Mouse (Mus musculus) stomach, embryonic 15.5 days (tissue): ENCODE data around the gene Mpv17l2. TPM values are rescaled to one million over a fixed set of nuclear protein-coding genes. Genes with fewer than 3 reads are reported as not detected.

ENCODE experiments used
- ATAC-seq: fragments of 200-750 bp; cut with Nextera tagmentation; 2 replicates; pipeline ENCODE4 v1.8.0; 2017; ENCODE audit warnings: low read depth, moderate number of reproducible peaks, moderate TSS enrichment; ENCODE audit not compliant: insufficient read depth, low FRiP score
- H3K27ac ChIP-seq: fragments of 300-500 bp; sonication (generic); 2 replicates; pipeline ENCODE4 v1.5.1; 2015; ENCODE audit warnings: mild to moderate bottlenecking, inconsistent platforms
- H3K27me3 ChIP-seq: fragments of 300-500 bp; sonication (generic); replicated peaks from 2 replicates; pipeline ENCODE4 v1.6.1; 2015; ENCODE audit warnings: inconsistent platforms
- H3K36me3 ChIP-seq: fragments of 300-500 bp; sonication (generic); 2 replicates; pipeline ENCODE4 v1.6.1; 2015; ENCODE audit warnings: inconsistent platforms
- H3K4me1 ChIP-seq: fragments of 300-500 bp; sonication (generic); 2 replicates; pipeline ENCODE4 v1.6.1; 2015; ENCODE audit warnings: inconsistent platforms
- H3K4me2 ChIP-seq: fragments of 300-500 bp; sonication (generic); 2 replicates; pipeline ENCODE4 v1.6.1; 2015; ENCODE audit warnings: mild to moderate bottlenecking, inconsistent platforms
- H3K4me3 ChIP-seq: fragments of 300-500 bp; sonication (generic); replicated peaks from 2 replicates; pipeline ENCODE4 v1.5.1; 2015; ENCODE audit warnings: inconsistent platforms
- H3K9ac ChIP-seq: fragments of 300-500 bp; sonication (generic); 2 replicates; pipeline ENCODE4 v1.6.1; 2015; ENCODE audit warnings: inconsistent platforms
- H3K9me3 ChIP-seq: fragments of 300-500 bp; sonication (generic); 2 replicates; pipeline ENCODE4 v1.6.1; 2016; ENCODE audit warnings: inconsistent platforms
- WGBS: fragments of 180-500 bp; shearing (Covaris S2); methylation state at CpG from one replicate; pipeline ENCODE4 v1.1.7; 2015; 5-methylcytosine and 5-hydroxymethylcytosine counted together
- polyA plus RNA-seq: library from polyadenylated mRNA; unstranded; fragments of >200 nt; fragmentation: Nextera tagmentation; extraction: Ambion mirVana; gene quantifications from 2 replicates; pipeline ENCODE4 v1.2.1, GENCODE M21; 2015

The Mpv17l2 gene
- polyA plus RNA-seq, 1 experiment from 2014 or later, result 44.4 TPM

- no peak overlapping the region for H3K9ac ChIP-seq
- H3K4me3 ChIP-seq, result no peak overlapping the region
- no peaks in the 10 kb centered on the region for H3K9me3 ChIP-seq
- H3K27ac ChIP-seq, result no peak overlapping the region
- WGBS, result 36% methylated on average over 30 of the region's 30 CpGs
- H3K27me3 ChIP-seq, result no peaks in the 10 kb centered on the region
- peak overlapping the region; percentile 5; the same call in 1 of the 2 replicates for H3K4me2 ChIP-seq
- ATAC-seq, result 0 out of 2 replicates have a peak, but pooled peaks have one; percentile 14
- peaks cover 46% of the 10 kb centered on the region for H3K36me3 ChIP-seq
- peaks cover 26% of the 10 kb centered on the region for H3K4me1 ChIP-seq
Measured at GRCm38 (mm10) chr8:70787941-70788667, 27.4 kb upstream of the Mpv17l2 start.

DNA sequence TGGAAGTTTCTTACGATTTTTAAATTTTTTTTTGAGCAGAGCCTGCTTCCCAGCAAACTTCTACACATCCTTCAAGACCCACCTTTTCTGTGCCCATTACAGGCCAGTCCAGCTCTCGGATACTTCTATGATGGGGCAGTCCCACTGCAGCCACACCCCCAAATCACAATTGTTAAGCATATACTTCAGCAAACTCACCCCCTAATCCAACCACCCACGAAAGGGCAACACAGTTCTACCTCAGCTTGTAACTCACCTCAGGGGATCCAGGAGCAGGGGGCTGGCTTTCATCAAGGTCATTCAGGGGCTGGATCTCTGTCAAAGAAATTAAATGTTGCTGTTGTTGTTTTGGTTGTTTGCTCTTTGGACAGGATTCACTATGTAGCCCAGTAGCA is 26.3 kb upstream of the Mpv17l2 start:
- peaks cover 20% of the 10 kb centered on the region for H3K4me1 ChIP-seq
- no peak overlapping the region for H3K9ac ChIP-seq
- no peaks in the 10 kb centered on the region for H3K9me3 ChIP-seq
- no peak overlapping the region for H3K4me2 ChIP-seq
- 88% methylated on average over 3 of the region's 3 CpGs for WGBS
- H3K36me3 ChIP-seq, result peaks cover 49% of the 10 kb centered on the region
- no peaks in the 10 kb centered on the region for H3K27me3 ChIP-seq
- no peak overlapping the region for H3K4me3 ChIP-seq
- H3K27ac ChIP-seq, result no peak overlapping the region
- ATAC-seq, result no peak

DNA sequence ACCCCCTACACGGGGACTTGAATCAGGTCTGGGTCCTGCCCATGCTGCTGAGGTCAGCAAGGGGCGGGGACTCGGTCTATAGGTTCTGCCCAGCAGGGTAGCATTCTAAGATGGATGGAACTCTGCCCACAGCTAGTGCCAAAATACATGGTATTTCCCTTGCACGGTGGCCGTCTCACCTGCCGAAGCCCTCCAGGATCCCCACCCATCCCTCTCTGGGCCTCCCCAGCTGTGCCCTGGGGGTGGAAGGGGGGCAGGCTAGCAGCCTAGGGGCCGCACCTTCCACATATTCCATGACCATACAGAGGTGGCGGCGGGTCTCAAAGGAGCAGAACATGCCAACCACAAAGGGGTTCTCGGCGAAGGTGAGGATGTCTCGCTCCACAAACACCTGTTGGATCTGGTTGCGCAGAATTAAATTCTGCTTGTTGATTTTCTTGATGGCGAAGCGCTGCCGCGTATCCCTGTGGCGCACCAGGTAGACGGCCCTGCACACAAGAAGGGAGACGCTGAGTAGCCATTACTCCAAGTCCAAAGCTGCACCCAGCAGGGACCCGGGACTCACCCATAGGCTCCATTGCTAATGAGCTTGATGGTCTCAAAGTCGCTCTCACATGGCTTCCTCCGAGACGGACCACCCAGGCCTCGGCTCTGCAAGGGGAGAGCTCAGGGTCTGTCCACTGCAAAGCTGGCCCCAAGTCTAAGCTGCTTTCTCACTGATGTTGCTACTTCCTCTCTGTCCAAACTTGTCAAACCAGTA is 25.7 kb upstream of the Mpv17l2 start:
- Histone ChIP-seq H3K27me3 (no peaks in the 10 kb centered on the region), H3K27ac (no peak overlapping the region), H3K9me3 (no peaks in the 10 kb centered on the region), H3K4me2 (no peak overlapping the region), H3K36me3 (peaks cover 53% of the 10 kb centered on the region), H3K4me3 (no peak overlapping the region), H3K9ac (no peak overlapping the region), H3K4me1 (peaks cover 14% of the 10 kb centered on the region)
- 86% methylated on average over 25 of the region's 25 CpGs for WGBS
- ATAC-seq, result no peak

GRCm38 (mm10) chr8:70780093-70780492 is 19.3 kb upstream of the Mpv17l2 start:
- H3K36me3 ChIP-seq, result peaks cover 49% of the 10 kb centered on the region
- H3K4me3 ChIP-seq, result no peak overlapping the region
- H3K9ac ChIP-seq, result no peak overlapping the region

GRCm38 (mm10) chr8:70776496-70777444 is 16.0 kb upstream of the Mpv17l2 start, which contains the start of gene Pik3r2:
Gene Pik3r2, minus strand, starts transcription at chr8:70776713.
- WGBS, result under 1% methylated on average over 92 of the region's 94 CpGs
- peaks cover 30% of the 10 kb centered on the region for H3K36me3 ChIP-seq
- peak within 1 kb of the TSS; percentile 89 for H3K4me2 ChIP-seq
- no peaks in the 10 kb centered on the region for H3K9me3 ChIP-seq
- H3K27me3 ChIP-seq, result no peaks in the 10 kb centered on the region
- H3K4me3 ChIP-seq, result peak within 1 kb of the TSS; percentile 78
- H3K4me1 ChIP-seq, result peaks cover 45% of the 10 kb centered on the region
- H3K27ac ChIP-seq, result peak within 1 kb of the TSS; percentile 100
- peak; percentile 87 for ATAC-seq
- peak within 1 kb of the TSS; percentile 95 for H3K9ac ChIP-seq

More at GRCm38 (mm10) chr8:70780093-70780492, 19.3 kb upstream of the Mpv17l2 start:
- no peaks in the 10 kb centered on the region for H3K9me3 ChIP-seq
- H3K27ac ChIP-seq, result no peak overlapping the region
- no peak overlapping the region for H3K4me2 ChIP-seq
- H3K27me3 ChIP-seq, result no peaks in the 10 kb centered on the region
- no peak for ATAC-seq
- H3K4me1 ChIP-seq, result peaks cover 19% of the 10 kb centered on the region
- WGBS, result 65% methylated on average over 11 of the region's 11 CpGs

- Histone ChIP-seq H3K27ac (peak overlapping the region; percentile 100), H3K4me3 (peak overlapping the region; percentile 78), H3K4me2 (peak overlapping the region; percentile 89), H3K27me3 (no peaks in the 10 kb centered on the region), H3K9ac (peak overlapping the region; percentile 95), H3K9me3 (no peaks in the 10 kb centered on the region), H3K36me3 (peaks cover 31% of the 10 kb centered on the region), H3K4me1 (peaks cover 45% of the 10 kb centered on the region)
- ATAC-seq, result 0 out of 2 replicates have a peak, but pooled peaks have one; percentile 1
- 3% methylated on average over 33 of the region's 34 CpGs for WGBS
Measured at GRCm38 (mm10) chr8:70775851-70776495, 15.2 kb upstream of the Mpv17l2 start.

DNA sequence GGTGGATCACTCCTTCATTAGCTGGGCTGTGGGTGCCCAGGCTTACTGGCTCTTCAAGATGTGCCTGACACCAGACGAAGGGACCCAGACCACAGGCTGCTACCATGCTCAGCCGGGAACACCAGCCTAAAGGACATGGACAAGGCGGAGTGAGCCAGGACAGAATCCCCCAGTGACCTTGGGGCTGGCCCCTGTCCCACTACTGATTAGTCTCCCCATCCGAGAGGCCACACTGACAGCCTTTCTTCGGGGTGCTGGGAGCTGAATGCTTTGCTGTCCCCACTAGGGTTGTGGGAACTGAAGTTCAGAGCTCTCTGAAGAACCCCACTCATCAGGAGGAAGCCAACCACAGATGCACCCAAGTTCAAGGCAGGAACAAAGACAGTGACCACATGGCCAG is 14.5 kb upstream of the Mpv17l2 start:
- peak overlapping the region; percentile 78 for H3K4me3 ChIP-seq
- H3K9ac ChIP-seq, result peak overlapping the region; percentile 95
- no peaks in the 10 kb centered on the region for H3K9me3 ChIP-seq
- no peak for ATAC-seq
- H3K36me3 ChIP-seq, result peaks cover 33% of the 10 kb centered on the region
- 87% methylated on average over 5 of the region's 5 CpGs for WGBS
- no peaks in the 10 kb centered on the region for H3K27me3 ChIP-seq
- H3K4me2 ChIP-seq, result peak overlapping the region; percentile 89
- peaks cover 45% of the 10 kb centered on the region for H3K4me1 ChIP-seq
- H3K27ac ChIP-seq, result no peak overlapping the region

DNA sequence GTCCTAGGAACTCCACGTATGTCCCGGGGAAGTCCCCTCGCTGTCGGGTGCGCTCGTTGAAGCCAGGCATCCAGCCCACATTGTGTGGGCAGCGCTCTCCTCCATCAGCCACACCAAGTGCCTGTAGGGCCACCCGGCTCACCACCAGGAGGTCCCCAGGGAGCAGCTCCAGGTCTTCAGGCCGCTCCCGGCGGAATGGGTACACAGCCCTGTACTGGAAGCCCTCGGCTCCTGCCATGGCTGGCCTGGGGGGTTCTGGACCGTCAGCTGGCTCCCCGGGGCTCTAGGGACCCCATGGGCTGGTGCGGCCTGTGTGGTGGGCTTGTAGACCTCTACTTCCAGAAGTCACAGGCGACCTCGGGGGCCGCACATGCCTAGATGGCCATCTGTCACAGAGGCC is 14.0 kb upstream of the Mpv17l2 start:
- Histone ChIP-seq H3K9me3 (no peaks in the 10 kb centered on the region), H3K4me1 (peaks cover 45% of the 10 kb centered on the region), H3K9ac (no peak overlapping the region), H3K36me3 (peaks cover 29% of the 10 kb centered on the region), H3K27ac (0 out of 2 replicates have a peak overlapping the region, but pooled peaks have one; percentile 79), H3K27me3 (no peaks in the 10 kb centered on the region), H3K4me2 (no peak overlapping the region), H3K4me3 (no peak overlapping the region)
- ATAC-seq, result no peak
- WGBS, result 96% methylated on average over 18 of the region's 18 CpGs

- Histone ChIP-seq H3K4me1 (peaks cover 47% of the 10 kb centered on the region), H3K9me3 (no peaks in the 10 kb centered on the region), H3K36me3 (peaks cover 25% of the 10 kb centered on the region; the same call in 1 of the 2 replicates), H3K9ac (no peak overlapping the region), H3K4me3 (0 out of 2 replicates have a peak overlapping the region, but pooled peaks have one; percentile 3), H3K27me3 (no peaks in the 10 kb centered on the region), H3K4me2 (peak overlapping the region; percentile 34), H3K27ac (peak overlapping the region; percentile 79)
- peak; percentile 11; the same call in 1 of the 2 replicates for ATAC-seq
- WGBS, result 37% methylated on average over 9 of the region's 9 CpGs
Measured at GRCm38 (mm10) chr8:70773833-70774232, 13.1 kb upstream of the Mpv17l2 start.

DNA sequence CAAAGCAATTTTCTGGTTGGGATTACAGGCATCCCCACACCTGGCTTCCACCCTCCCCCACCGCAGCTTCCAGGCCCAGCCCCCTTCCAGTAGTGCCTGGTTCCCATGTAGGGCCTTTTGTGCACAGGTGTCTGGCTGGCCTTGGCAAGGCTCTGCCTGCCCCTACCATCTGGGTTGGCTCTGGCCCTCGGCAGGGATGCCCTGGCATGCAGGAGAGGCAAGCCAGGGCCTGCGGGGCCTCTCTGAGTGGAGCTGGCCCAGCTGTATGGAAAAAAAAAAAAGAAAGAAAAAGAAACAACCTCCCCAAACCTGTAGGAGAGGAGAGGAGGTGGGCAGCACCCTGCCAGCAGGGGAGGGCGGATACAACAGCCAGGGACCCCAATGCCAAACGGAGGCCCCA is 12.7 kb upstream of the Mpv17l2 start:
- Histone ChIP-seq H3K9me3 (no peaks in the 10 kb centered on the region), H3K4me3 (0 out of 2 replicates have a peak overlapping the region, but pooled peaks have one; percentile 3), H3K4me2 (peak overlapping the region; percentile 34), H3K4me1 (peaks cover 47% of the 10 kb centered on the region), H3K27me3 (no peaks in the 10 kb centered on the region), H3K36me3 (peaks cover 28% of the 10 kb centered on the region; the same call in 1 of the 2 replicates), H3K27ac (peak overlapping the region; percentile 79), H3K9ac (no peak overlapping the region)
- WGBS, result 59% methylated on average over 5 of the region's 5 CpGs
- no peak for ATAC-seq

DNA sequence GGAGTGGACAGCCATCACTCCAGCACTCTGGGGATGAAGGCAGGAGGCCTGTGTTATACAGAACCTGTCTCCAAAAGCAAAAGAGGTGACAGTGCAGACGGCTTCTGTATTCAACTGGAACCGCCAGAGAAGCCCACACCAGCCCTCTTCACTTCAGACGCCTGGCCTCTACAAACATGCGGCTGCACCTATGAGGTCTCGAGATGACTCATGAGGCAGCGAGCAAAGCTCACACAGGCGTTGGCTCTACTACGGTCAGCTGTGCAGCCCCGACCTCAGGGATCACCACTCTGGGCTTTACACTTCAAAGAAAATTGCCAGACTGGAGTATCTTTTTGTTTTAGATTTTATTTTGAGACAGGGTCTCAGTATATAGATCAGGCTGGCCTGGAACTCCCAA is 12.1 kb upstream of the Mpv17l2 start:
- H3K9ac ChIP-seq, result no peak overlapping the region

More for the DNA sequence above, 12.1 kb upstream of the Mpv17l2 start:
- H3K27me3 ChIP-seq, result no peaks in the 10 kb centered on the region
- 71% methylated on average over 9 of the region's 9 CpGs for WGBS
- no peak for ATAC-seq
- peaks cover 42% of the 10 kb centered on the region for H3K4me1 ChIP-seq
- no peaks in the 10 kb centered on the region for H3K9me3 ChIP-seq
- H3K36me3 ChIP-seq, result peaks cover 26% of the 10 kb centered on the region; the same call in 1 of the 2 replicates
- H3K4me2 ChIP-seq, result peak overlapping the region; percentile 34
- H3K27ac ChIP-seq, result peak overlapping the region; percentile 79; the same call in 1 of the 2 replicates
- no peak overlapping the region for H3K4me3 ChIP-seq
